Mouse (Mus musculus) lung, postnatal 4 days (tissue): ENCODE results near the gene Zfp27.

Source experiments
- DNase-seq, 2 experiments: peaks; one replicate each; pipeline ENCODE4 v3.0.0; 2021

Gene Zfp27

GRCm38 (mm10) chr7:29905966-29906681, at the start of gene Zfp27:
Gene Zfp27, minus strand, starts transcription at chr7:29906572.
- peak; percentile 65 to 71 for DNase-seq

- DNase-seq = peak; percentile 27 to 67
Measured at GRCm38 (mm10) chr7:29954731-29955130, 48.4 kb upstream of the Zfp27 start.

GRCm38 (mm10) chr7:29953513-29954401, 47.4 kb upstream of the Zfp27 start, which contains the start of gene Zfp74:
Gene Zfp74, minus strand, starts transcription at chr7:29954089.
- DNase-seq = peak; percentile 81 to 85

- DNase-seq = no peak
Measured at GRCm38 (mm10) chr7:29953086-29953485, 46.7 kb upstream of the Zfp27 start.

GRCm38 (mm10) chr7:29944201-29944600, 37.8 kb upstream of the Zfp27 start:
- DNase-seq = no peak

- DNase-seq = no peak
Measured at GRCm38 (mm10) chr7:29943720-29944119, 37.3 kb upstream of the Zfp27 start.

GRCm38 (mm10) chr7:29942740-29943139, 36.4 kb upstream of the Zfp27 start:
- no peak for DNase-seq

- peak; percentile 20 to 53 for DNase-seq
Measured at GRCm38 (mm10) chr7:29941027-29941426, 34.7 kb upstream of the Zfp27 start.

GRCm38 (mm10) chr7:29938856-29939255, 32.5 kb upstream of the Zfp27 start:
- DNase-seq = no peak

GRCm38 (mm10) chr7:29922780-29923179, 16.4 kb upstream of the Zfp27 start:
- DNase-seq = no peak

- DNase-seq = no peak
Measured at GRCm38 (mm10) chr7:29921439-29922093, 15.2 kb upstream of the Zfp27 start.

GRCm38 (mm10) chr7:29918062-29918453, 11.7 kb upstream of the Zfp27 start:
- peak; percentile 13 to 73 for DNase-seq

GRCm38 (mm10) chr7:29917371-29918061, 11.1 kb upstream of the Zfp27 start:
- no peak for DNase-seq

GRCm38 (mm10) chr7:29912172-29912571, 5.8 kb upstream of the Zfp27 start:
- no peak for DNase-seq

GRCm38 (mm10) chr7:29910252-29910651, 3.9 kb upstream of the Zfp27 start:
- no peak for DNase-seq

GRCm38 (mm10) chr7:29908130-29908950, 2.0 kb upstream of the Zfp27 start, which contains the start of gene Zfp383:
Gene Zfp383, plus strand, starts transcription at chr7:29908223.
- DNase-seq = peak; percentile 88

- no peak for DNase-seq
Measured at GRCm38 (mm10) chr7:29907206-29907605, 834 bp upstream of the Zfp27 start.

GRCm38 (mm10) chr7:29906682-29907058, 298 bp upstream of the Zfp27 start:
- DNase-seq = no peak

GRCm38 (mm10) chr7:29904101-29904500, 2.3 kb downstream of the Zfp27 start:
- DNase-seq = no peak

- DNase-seq = no peak
Measured at GRCm38 (mm10) chr7:29898351-29898750, 8.0 kb downstream of the Zfp27 start.

- DNase-seq = no peak
Measured at GRCm38 (mm10) chr7:29892756-29893155, 13.6 kb downstream of the Zfp27 start.

GRCm38 (mm10) chr7:29890501-29890900, 15.9 kb downstream of the Zfp27 start:
- DNase-seq = no peak
